Mouse (Mus musculus): ENCODE measurements at regions not wholly inside any gene's neighbourhood (a gene's known extent, or its start where the extent isn't known, plus 50 kb on each side); places are given as distances from the start of the nearest gene placed in this dataset.

GRCm38 (mm10) chr7:50993707-50994106, 394.7 kb downstream of the 4933405O20Rik start:
- no peak for DNase-seq (ENCODE audit: low read depth, low spot score)

GRCm38 (mm10) chr7:51041899-51042667, 443.1 kb downstream of the 4933405O20Rik start:
- DNase-seq (ENCODE audit: low read depth, low spot score): no peak

- DNase-seq (ENCODE audit: low read depth, low spot score): no peak
These were observed 452.5 kb downstream of the 4933405O20Rik start for GRCm38 (mm10) chr7:51051496-51051895.

GRCm38 (mm10) chr7:51068376-51068775, 442.5 kb upstream of the Ano5 start:
- DNase-seq (ENCODE audit: low read depth, low spot score): peak; percentile 75

- no peak for DNase-seq (ENCODE audit: low read depth, low spot score)
These were observed 417.1 kb upstream of the Ano5 start for GRCm38 (mm10) chr7:51093774-51094173.

- DNase-seq (ENCODE audit: low read depth, low spot score): no peak
These were observed 409.7 kb upstream of the Ano5 start for GRCm38 (mm10) chr7:51101166-51101565.

- DNase-seq (ENCODE audit: low read depth, low spot score): no peak
These were observed 370.0 kb upstream of the Ano5 start for GRCm38 (mm10) chr7:51140796-51141195.

GRCm38 (mm10) chr7:51175211-51175610, 335.6 kb upstream of the Ano5 start:
- DNase-seq (ENCODE audit: low read depth, low spot score): no peak

- no peak for DNase-seq (ENCODE audit: low read depth, low spot score)
These were observed 295.2 kb upstream of the Ano5 start for GRCm38 (mm10) chr7:51215487-51216232.

- DNase-seq (ENCODE audit: low read depth, low spot score): no peak
These were observed 294.6 kb upstream of the Ano5 start for GRCm38 (mm10) chr7:51216233-51216605.

- DNase-seq (ENCODE audit: low read depth, low spot score): no peak
These were observed 289.5 kb upstream of the Ano5 start for GRCm38 (mm10) chr7:51221351-51221750.

GRCm38 (mm10) chr7:51221806-51222205, 289.0 kb upstream of the Ano5 start:
- DNase-seq (ENCODE audit: low read depth, low spot score): no peak

- no peak for DNase-seq (ENCODE audit: low read depth, low spot score)
These were observed 283.7 kb upstream of the Ano5 start for GRCm38 (mm10) chr7:51227136-51227535.

- DNase-seq (ENCODE audit: low read depth, low spot score): no peak
These were observed 276.2 kb upstream of the Ano5 start for GRCm38 (mm10) chr7:51234616-51235015.

GRCm38 (mm10) chr7:51247695-51248094, 263.1 kb upstream of the Ano5 start:
- DNase-seq (ENCODE audit: low read depth, low spot score): no peak

GRCm38 (mm10) chr7:51254461-51254860, 256.4 kb upstream of the Ano5 start:
- no peak for DNase-seq (ENCODE audit: low read depth, low spot score)

GRCm38 (mm10) chr7:51259160-51259831, 251.5 kb upstream of the Ano5 start:
- no peak for DNase-seq (ENCODE audit: low read depth, low spot score)

GRCm38 (mm10) chr7:51264166-51264565, 246.7 kb upstream of the Ano5 start:
- no peak for DNase-seq (ENCODE audit: low read depth, low spot score)

GRCm38 (mm10) chr7:51265896-51266295, 244.9 kb upstream of the Ano5 start:
- DNase-seq (ENCODE audit: low read depth, low spot score): no peak

- no peak for DNase-seq (ENCODE audit: low read depth, low spot score)
These were observed 243.9 kb upstream of the Ano5 start for GRCm38 (mm10) chr7:51266879-51267278.

- peak; percentile 79 for DNase-seq (ENCODE audit: low read depth, low spot score)
These were observed 242.1 kb upstream of the Ano5 start for GRCm38 (mm10) chr7:51268743-51269142.

GRCm38 (mm10) chr7:51270531-51271090, 240.2 kb upstream of the Ano5 start:
- DNase-seq (ENCODE audit: low read depth, low spot score): peak; percentile 80

Data from R1 (cell line).